In genomic region chr17:34972069-34972749, GRCm38 (mm10) we compare ENCODE assay signal across 9 mouse cellular contexts. TPM values are rescaled to one million over a fixed set of nuclear protein-coding genes. Genes with fewer than 3 reads are reported as not detected.
DNase-seq lines count a peak whose midpoint lies in the region; ATAC-seq lines count a peak whose summit lies in the region.
"Not testable (repeated sequence)": the region's sequence is repeated elsewhere in the genome, so short reads cannot be mapped to it uniquely, and the experiment has no call there.
"Had no signal": no experiment of that assay in that cellular context is flagged by ENCODE, and none has a peak within 500 bp of the region (broad histone marks: within the 10 kb centered on the region; RNA-seq: fewer than 3 reads in every experiment).

Hspa1a (minus strand) TSS chr17:34972156.
Hspa1l (plus strand) TSS chr17:34972703.

- H3K27me3 ChIP-seq in liver, embryonic 15.5 days = peaks cover 63% of the 10 kb centered on the region

- peak; percentile 83 for ATAC-seq in liver, embryonic 15.5 days (ENCODE audit: insufficient read depth)

- H3K4me3 ChIP-seq in liver, embryonic 15.5 days (replicated peaks) = peak within 1 kb of the TSS; percentile 41

- H3K27ac ChIP-seq in liver, embryonic 15.5 days (replicated peaks) = not testable (repeated sequence)

- H3K36me3 ChIP-seq in liver, embryonic 15.5 days (replicated peaks) = not testable (repeated sequence)

- H3K4me2 ChIP-seq in liver, embryonic 15.5 days = peak within 1 kb of the TSS; percentile 68

- not testable (repeated sequence) for H3K9ac ChIP-seq in liver, embryonic 15.5 days

- H3K9me3 ChIP-seq in liver, embryonic 15.5 days (replicated peaks) = not testable (repeated sequence)

- not testable (repeated sequence) for H3K4me1 ChIP-seq in liver, embryonic 15.5 days (replicated peaks)

- WGBS in liver, embryonic 15.5 days (ENCODE audit: insufficient replicate concordance) = under 1% methylated on average over 33 of the region's 33 CpGs

- DNase-seq in ES-CJ7 (ENCODE audit: low read depth, low spot score) = peak; percentile 84
- DNase-seq in cerebellum, postnatal 14 days = peak; percentile 72 to 79
- peak; percentile 66 to 81 for DNase-seq in frontal cortex, adult 2 months (ENCODE audit: extremely low spot score in 1 of 2, low spot score in 1 of 2)
- DNase-seq in heart, postnatal 4 days = peak; percentile 87
- peak; percentile 76 to 85 for DNase-seq in layer of hippocampus, adult 18-20 months (ENCODE audit: low spot score in 2 of 2)
- peak; percentile 82 for DNase-seq in naive thymus-derived CD4-positive, alpha-beta T cell, adult 2 months (ENCODE audit: low read depth)
- peak; percentile 64 to 67 for DNase-seq in spleen, postnatal 36 days (ENCODE audit: low spot score in 2 of 2)

RNA-seq across cellular contexts. Expression of gene Hspa1a, which starts in this region (rescaled TPM):
- polyA plus RNA-seq in frontal cortex, adult 2 months (2012; rRNA removed) = 13.8 and 14.6 TPM in 2 replicates
- 1 to 10 TPM; 2.6 to 2.9 TPM for total RNA-seq in heart, postnatal 4 days (2021)
- 10 to 100 TPM; 24.3 to 27.8 TPM for total RNA-seq in layer of hippocampus, adult 18-20 months (2021)
- 0.96 and 1.6 TPM in 2 replicates for polyA plus RNA-seq in liver, embryonic 15.5 days (2015; fragmentation: Nextera tagmentation; extraction: Ambion mirVana)
- total RNA-seq: MEL had no signal

RNA-seq across cellular contexts. Expression of gene Hspa1l, which starts in this region (rescaled TPM):
- polyA plus RNA-seq in frontal cortex, adult 2 months (2012; rRNA removed) = 0.40 and 0.74 TPM in 2 replicates
- total RNA-seq in heart, postnatal 4 days (2021) = 1 to 10 TPM; 5.3 to 6.6 TPM
- total RNA-seq in layer of hippocampus, adult 18-20 months (2021) = under 1 TPM; 0.12 to 0.48 TPM
- polyA plus RNA-seq in liver, embryonic 15.5 days (2015; fragmentation: Nextera tagmentation; extraction: Ambion mirVana) = 0.25 and 0.31 TPM in 2 replicates

Comparison
In these comparisons a context has a peak if more than half of its experiments do, and no peak if none do; other contexts are left out.
1. RNA of gene Hspa1a (total RNA-seq): 24.3 to 27.8 TPM in layer of hippocampus, adult 18-20 months; 2.6 to 2.9 TPM in heart, postnatal 4 days; every median in the first group is over 4 times any median in the second.
2. RNA of gene Hspa1l (total RNA-seq): 5.3 to 6.6 TPM in heart, postnatal 4 days; 0.12 to 0.48 TPM in layer of hippocampus, adult 18-20 months; every median in the first group is over 4 times any median in the second.
3. Peak in every context shown above with its lines, with median percentiles within 50 percentile points of each other: DNase-seq.